Mouse (Mus musculus) CH12.LX (cell line): Measurements from ENCODE around the gene Supt3.

Source experiments
- BHLHE40 ChIP-seq: IDR thresholded peaks from 2 replicates; pipeline ENCODE4 v1.6.1; 2011; ENCODE audit warnings: mild to moderate bottlenecking, low read depth, low read length, improper control_type of control experiment
- CHD2 ChIP-seq: IDR thresholded peaks from 2 replicates; pipeline ENCODE4 v1.6.1; 2011; ENCODE audit warnings: low read length, improper control_type of control experiment
- CTCF ChIP-seq, 2 experiments: IDR thresholded peaks in 1 of 2; conservative IDR thresholded peaks in 1 of 2; 2 replicates each; pipeline ENCODE4 v1.5.1; 2011 to 2012; ENCODE audit warnings: low read depth in 2 of 2, low read length in 2 of 2, improper control_type of control experiment in 1 of 2, inconsistent platforms in 1 of 2, mild to moderate bottlenecking in 1 of 2, moderate library complexity in 1 of 2
- ELF1 ChIP-seq: IDR thresholded peaks from 2 replicates; pipeline ENCODE4 v1.6.1; 2014; ENCODE audit warnings: low read depth, mild to moderate bottlenecking, inconsistent platforms, low read length, improper control_type of control experiment
- EP300 ChIP-seq: IDR thresholded peaks from 2 replicates; pipeline ENCODE4 v1.6.1; 2011; ENCODE audit warnings: low read length, improper control_type of control experiment
- MAFK ChIP-seq: IDR thresholded peaks from 2 replicates; pipeline ENCODE4 v1.6.1; 2011; ENCODE audit warnings: low read length, improper control_type of control experiment; ENCODE audit not compliant: insufficient replicate concordance
- MAZ ChIP-seq: IDR thresholded peaks from 2 replicates; pipeline ENCODE4 v1.6.1; 2012; ENCODE audit warnings: low read depth, mild to moderate bottlenecking, inconsistent platforms, low read length, improper control_type of control experiment, moderate library complexity
- MEF2A ChIP-seq: IDR thresholded peaks from 2 replicates; pipeline ENCODE4 v1.6.1; 2014; ENCODE audit warnings: low read depth, mild to moderate bottlenecking, inconsistent platforms, low read length, improper control_type of control experiment, borderline replicate concordance
- POLR2A ChIP-seq: IDR thresholded peaks from 2 replicates; pipeline ENCODE4 v1.6.1; 2011; ENCODE audit warnings: low read depth, mild to moderate bottlenecking, improper control_type of control experiment, low read length
- RAD21 ChIP-seq: IDR thresholded peaks from 2 replicates; pipeline ENCODE4 v1.6.1; 2011; ENCODE audit warnings: low read depth, mild to moderate bottlenecking, low read length, improper control_type of control experiment, moderate library complexity
- RCOR1 ChIP-seq: conservative IDR thresholded peaks from 2 replicates; pipeline ENCODE4 v1.6.1; 2012; ENCODE audit warnings: low read depth, mild to moderate bottlenecking, inconsistent platforms, low read length, improper control_type of control experiment
- SIN3A ChIP-seq: IDR thresholded peaks from 2 replicates; pipeline ENCODE4 v1.6.1; 2012; ENCODE audit warnings: low read length, improper control_type of control experiment, inconsistent platforms
- UBTF ChIP-seq: IDR thresholded peaks from 2 replicates; pipeline ENCODE4 v1.6.1; 2012; ENCODE audit warnings: low read depth, mild to moderate bottlenecking, inconsistent platforms, low read length, improper control_type of control experiment, moderate library complexity

- TF ChIP-seq CTCF (conservative IDR thresholded peaks at IDR 0.05 in 1 of 2, IDR thresholded peaks at IDR 0.05 in 1 of 2; ENCODE audit: low read depth in 2 of 2, low read length in 2 of 2), result no peak
- TF ChIP-seq ELF1, result no peak
- TF ChIP-seq POLR2A, result no peak
- no peak for TF ChIP-seq EP300
- TF ChIP-seq RCOR1, result no peak
- TF ChIP-seq CHD2, result no peak
- TF ChIP-seq SIN3A, result no peak
- no peak for TF ChIP-seq BHLHE40
- no peak for TF ChIP-seq UBTF
- no peak for TF ChIP-seq MAZ
- no peak for TF ChIP-seq RAD21
- no peak for TF ChIP-seq MAFK
- no peak for TF ChIP-seq MEF2A
These were observed 51.0 kb downstream of the Supt3 start for GRCm38 (mm10) chr17:44827964-44828363.
